Comparison of ENCODE assay signal across 17 mouse cellular contexts in the genomic region with DNA sequence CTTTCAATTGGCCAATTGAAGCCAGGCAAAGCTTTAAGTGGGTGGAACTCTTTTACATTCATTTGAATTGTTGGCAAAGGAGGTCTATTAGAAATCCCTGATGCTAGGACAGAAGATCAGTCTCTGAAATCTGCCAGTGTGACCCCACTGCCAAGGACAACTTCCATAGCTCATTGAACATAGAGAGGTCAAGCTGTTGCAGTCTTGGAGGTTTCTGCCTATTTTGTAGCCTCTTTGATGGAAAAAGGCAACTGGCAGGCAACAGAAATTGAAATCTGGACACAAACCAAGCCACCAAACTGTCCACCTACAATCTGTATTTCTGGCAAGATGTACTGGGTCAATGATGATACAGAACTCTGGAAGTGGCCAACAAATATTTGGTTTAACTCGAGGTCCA.
"Had no signal": no experiment of that assay in that cellular context is flagged by ENCODE, and none has a peak within 500 bp of the region (broad histone marks: within the 10 kb centered on the region; RNA-seq: fewer than 3 reads in every experiment).

No protein-coding gene starts in this region.

- DNase-seq: gastrocnemius, postnatal 14 days; gastrocnemius, postnatal 36 days; heart, adult 11 months; heart, adult 2 months; heart, postnatal 4 days; kidney, adult 18-20 months; kidney, adult 8-10 months; kidney, postnatal 14 days; kidney, postnatal 36 days; layer of hippocampus, adult 9-11 months; left cerebral cortex, postnatal 4 days; lung, adult 18-20 months had no signal

- ATAC-seq: hindbrain, embryonic 16.5 days; inflammation-experienced regulatory T-cells, adult 6 months; intestine, embryonic 15.5 days; intestine, postnatal 0 days; liver, embryonic 12.5 days had no signal
